Mouse (Mus musculus) CH12.LX (cell line): ENCODE measurements around the gene Ensa. TPM values are rescaled to one million over a fixed set of nuclear protein-coding genes. Genes with fewer than 3 reads are reported as not detected.
A peak's percentile ranks its signal among the peaks of the same experiment; 100 is the strongest.

Source experiments
- DNase-seq: peaks from one replicate; pipeline ENCODE4 v3.0.0-alpha.2; 2013; ENCODE audit errors: extremely low read depth
- H3K27ac ChIP-seq: 2 replicates; pipeline ENCODE4 v1.5.1; 2012; ENCODE audit warnings: low read depth, mild to moderate bottlenecking, control low read depth, moderate library complexity; ENCODE audit not compliant: insufficient read depth
- H3K27me3 ChIP-seq: replicated peaks from 2 replicates; pipeline ENCODE3; 2012; ENCODE audit warnings: inconsistent platforms
- H3K36me3 ChIP-seq, 2 experiments: replicated peaks in 1 of 2; 2 replicates each; pipeline versions ENCODE3 to v1.6.1; 2012; ENCODE audit warnings: inconsistent platforms in 1 of 2, low read length in 1 of 2, mild to moderate bottlenecking in 1 of 2, mixed read lengths in 1 of 2, moderate library complexity in 1 of 2; ENCODE audit not compliant: control insufficient read depth in 1 of 2, insufficient read depth in 1 of 2
- H3K4me1 ChIP-seq, 2 experiments: 2 replicates each; pipeline ENCODE4 v1.6.1; 2012; ENCODE audit warnings: inconsistent platforms in 1 of 2, moderate library complexity in 1 of 2; ENCODE audit not compliant: insufficient read depth in 2 of 2, control insufficient read depth in 1 of 2
- H3K4me2 ChIP-seq: 2 replicates; pipeline ENCODE4 v1.6.1; 2012; ENCODE audit warnings: low read depth, mild to moderate bottlenecking, control low read depth; ENCODE audit not compliant: poor library complexity, insufficient read depth, severe bottlenecking
- H3K4me3 ChIP-seq, 3 experiments: fragments of 150-350 bp in 1 of 3; sonication (generic) in 1 of 3; replicated peaks in 1 of 3; 2 replicates each; pipeline versions ENCODE3 to v1.5.1; 2011 to 2012; ENCODE audit warnings: low read depth in 2 of 3, low read length in 2 of 3, mild to moderate bottlenecking in 2 of 3, moderate library complexity in 2 of 3, control low read depth in 1 of 3, improper control_type of control experiment in 1 of 3, inconsistent platforms in 1 of 3, mixed read lengths in 1 of 3; ENCODE audit not compliant: poor library complexity in 1 of 3
- H3K79me2 ChIP-seq: replicated peaks from 2 replicates; pipeline ENCODE4 v1.6.1; 2012; ENCODE audit warnings: mild to moderate bottlenecking, moderate library complexity; ENCODE audit not compliant: control insufficient read depth, poor library complexity, insufficient read depth, severe bottlenecking; ENCODE audit errors: extremely low read depth
- H3K9ac ChIP-seq: 2 replicates; pipeline ENCODE4 v1.6.1; 2012; ENCODE audit warnings: low read depth, mild to moderate bottlenecking, control low read depth, moderate library complexity; ENCODE audit not compliant: insufficient read depth
- H3K9me3 ChIP-seq: replicated peaks from 2 replicates; pipeline ENCODE3; 2012; ENCODE audit warnings: low read length, inconsistent platforms, mixed read lengths
- BHLHE40 ChIP-seq: IDR thresholded peaks from 2 replicates; pipeline ENCODE4 v1.6.1; 2011; ENCODE audit warnings: mild to moderate bottlenecking, low read depth, low read length, improper control_type of control experiment
- CHD1 ChIP-seq: IDR thresholded peaks from 2 replicates; pipeline ENCODE4 v1.6.1; 2012; ENCODE audit warnings: low read depth, low read length, improper control_type of control experiment, inconsistent platforms
- CHD2 ChIP-seq: IDR thresholded peaks from 2 replicates; pipeline ENCODE4 v1.6.1; 2011; ENCODE audit warnings: low read length, improper control_type of control experiment
- CTCF ChIP-seq, 2 experiments: IDR thresholded peaks in 1 of 2; conservative IDR thresholded peaks in 1 of 2; 2 replicates each; pipeline ENCODE4 v1.5.1; 2011 to 2012; ENCODE audit warnings: low read depth in 2 of 2, low read length in 2 of 2, improper control_type of control experiment in 1 of 2, inconsistent platforms in 1 of 2, mild to moderate bottlenecking in 1 of 2, moderate library complexity in 1 of 2
- E2F4 ChIP-seq: IDR thresholded peaks from 2 replicates; pipeline ENCODE4 v1.6.1; 2011; ENCODE audit warnings: low read depth, low read length, improper control_type of control experiment; ENCODE audit not compliant: insufficient replicate concordance
- ELF1 ChIP-seq: IDR thresholded peaks from 2 replicates; pipeline ENCODE4 v1.6.1; 2014; ENCODE audit warnings: low read depth, mild to moderate bottlenecking, inconsistent platforms, low read length, improper control_type of control experiment
- EP300 ChIP-seq: IDR thresholded peaks from 2 replicates; pipeline ENCODE4 v1.6.1; 2011; ENCODE audit warnings: low read length, improper control_type of control experiment
- ETS1 ChIP-seq: conservative IDR thresholded peaks from 2 replicates; pipeline ENCODE4 v1.6.1; 2012; ENCODE audit warnings: low read depth, mild to moderate bottlenecking, inconsistent platforms, low read length, improper control_type of control experiment, moderate library complexity
- GABPA ChIP-seq: IDR thresholded peaks from 2 replicates; pipeline ENCODE4 v1.6.1; 2012; ENCODE audit warnings: low read depth, low read length, improper control_type of control experiment, inconsistent platforms; ENCODE audit not compliant: insufficient replicate concordance
- HCFC1 ChIP-seq: IDR thresholded peaks from 2 replicates; pipeline ENCODE4 v1.6.1; 2012; ENCODE audit warnings: low read depth, mild to moderate bottlenecking, inconsistent platforms, low read length, improper control_type of control experiment
- IRF4 ChIP-seq: IDR thresholded peaks from 2 replicates; pipeline ENCODE4 v1.6.1; 2014; ENCODE audit warnings: low read depth, mild to moderate bottlenecking, inconsistent platforms, low read length, improper control_type of control experiment
- JUN ChIP-seq: IDR thresholded peaks from 2 replicates; pipeline ENCODE4 v1.6.1; 2011; ENCODE audit warnings: low read depth, mild to moderate bottlenecking, low read length, improper control_type of control experiment, moderate library complexity; ENCODE audit not compliant: insufficient read depth
- JUND ChIP-seq: conservative IDR thresholded peaks from 2 replicates; pipeline ENCODE4 v1.6.1; 2011; ENCODE audit warnings: low read depth, low read length, improper control_type of control experiment
- KAT2A ChIP-seq: IDR thresholded peaks from 2 replicates; pipeline ENCODE4 v1.6.1; 2012; ENCODE audit warnings: low read length, improper control_type of control experiment, inconsistent platforms; ENCODE audit not compliant: insufficient replicate concordance
- MAFK ChIP-seq: IDR thresholded peaks from 2 replicates; pipeline ENCODE4 v1.6.1; 2011; ENCODE audit warnings: low read length, improper control_type of control experiment; ENCODE audit not compliant: insufficient replicate concordance
- MAX ChIP-seq: IDR thresholded peaks from 2 replicates; pipeline ENCODE4 v1.6.1; 2011; ENCODE audit warnings: low read length, improper control_type of control experiment
- MAZ ChIP-seq: IDR thresholded peaks from 2 replicates; pipeline ENCODE4 v1.6.1; 2012; ENCODE audit warnings: low read depth, mild to moderate bottlenecking, inconsistent platforms, low read length, improper control_type of control experiment, moderate library complexity
- MEF2A ChIP-seq: IDR thresholded peaks from 2 replicates; pipeline ENCODE4 v1.6.1; 2014; ENCODE audit warnings: low read depth, mild to moderate bottlenecking, inconsistent platforms, low read length, improper control_type of control experiment, borderline replicate concordance
- MXI1 ChIP-seq: IDR thresholded peaks from 2 replicates; pipeline ENCODE4 v1.6.1; 2011; ENCODE audit warnings: mild to moderate bottlenecking, low read depth, low read length, improper control_type of control experiment
- MYC ChIP-seq: IDR thresholded peaks from 2 replicates; pipeline ENCODE4 v1.6.1; 2011; ENCODE audit warnings: low read depth, mild to moderate bottlenecking, improper control_type of control experiment, low read length
- NELFE ChIP-seq: IDR thresholded peaks from 2 replicates; pipeline ENCODE4 v1.6.1; 2011; ENCODE audit warnings: low read depth, low read length, improper control_type of control experiment
- NRF1 ChIP-seq: IDR thresholded peaks from 2 replicates; pipeline ENCODE4 v1.6.1; 2014; ENCODE audit warnings: low read depth, mild to moderate bottlenecking, inconsistent platforms, low read length, improper control_type of control experiment, moderate library complexity
- PAX5 ChIP-seq: IDR thresholded peaks from 2 replicates; pipeline ENCODE4 v1.6.1; 2012; ENCODE audit warnings: low read length, inconsistent platforms, mixed read lengths
- POLR2A ChIP-seq: IDR thresholded peaks from 2 replicates; pipeline ENCODE4 v1.6.1; 2011; ENCODE audit warnings: low read depth, mild to moderate bottlenecking, improper control_type of control experiment, low read length
- POLR2AphosphoS2 ChIP-seq: IDR thresholded peaks from 2 replicates; pipeline ENCODE4 v1.6.1; 2011; ENCODE audit warnings: low read depth, low read length, improper control_type of control experiment
- RAD21 ChIP-seq: IDR thresholded peaks from 2 replicates; pipeline ENCODE4 v1.6.1; 2011; ENCODE audit warnings: low read depth, mild to moderate bottlenecking, low read length, improper control_type of control experiment, moderate library complexity
- RCOR1 ChIP-seq: conservative IDR thresholded peaks from 2 replicates; pipeline ENCODE4 v1.6.1; 2012; ENCODE audit warnings: low read depth, mild to moderate bottlenecking, inconsistent platforms, low read length, improper control_type of control experiment
- SIN3A ChIP-seq: IDR thresholded peaks from 2 replicates; pipeline ENCODE4 v1.6.1; 2012; ENCODE audit warnings: low read length, improper control_type of control experiment, inconsistent platforms
- SMC3 ChIP-seq: IDR thresholded peaks from 2 replicates; pipeline ENCODE4 v1.6.1; 2011; ENCODE audit warnings: low read depth, low read length, improper control_type of control experiment
- TBP ChIP-seq: conservative IDR thresholded peaks from 2 replicates; pipeline ENCODE4 v1.6.1; 2011; ENCODE audit warnings: low read depth, low read length, improper control_type of control experiment
- TCF12 ChIP-seq: IDR thresholded peaks from 2 replicates; pipeline ENCODE4 v1.6.1; 2014; ENCODE audit warnings: low read depth, mild to moderate bottlenecking, inconsistent platforms, low read length, improper control_type of control experiment
- UBTF ChIP-seq: IDR thresholded peaks from 2 replicates; pipeline ENCODE4 v1.6.1; 2012; ENCODE audit warnings: low read depth, mild to moderate bottlenecking, inconsistent platforms, low read length, improper control_type of control experiment, moderate library complexity
- USF1 ChIP-seq: IDR thresholded peaks from 2 replicates; pipeline ENCODE4 v1.6.1; 2014; ENCODE audit warnings: low read depth, mild to moderate bottlenecking, inconsistent platforms, low read length, improper control_type of control experiment
- USF2 ChIP-seq: conservative IDR thresholded peaks from 2 replicates; pipeline ENCODE4 v1.6.1; 2011; ENCODE audit warnings: low read depth, low read length, improper control_type of control experiment
- ZC3H11A ChIP-seq: IDR thresholded peaks from 2 replicates; pipeline ENCODE4 v1.6.1; 2012; ENCODE audit warnings: low read depth, mild to moderate bottlenecking, inconsistent platforms, low read length, improper control_type of control experiment
- ZKSCAN1 ChIP-seq: IDR thresholded peaks from 2 replicates; pipeline ENCODE4 v1.6.1; 2012; ENCODE audit warnings: low read depth, inconsistent platforms, low read length, improper control_type of control experiment, borderline replicate concordance
- ZMIZ1 ChIP-seq: IDR thresholded peaks from 2 replicates; pipeline ENCODE4 v1.6.1; 2012; ENCODE audit warnings: low read depth, mild to moderate bottlenecking, inconsistent platforms, low read length, improper control_type of control experiment
- ZNF384 ChIP-seq: IDR thresholded peaks from 2 replicates; pipeline ENCODE4 v1.6.1; 2012; ENCODE audit warnings: low read depth, low read length, improper control_type of control experiment, inconsistent platforms
- dilution Hi-C: fragments of 300-500 bp; cut with MboI; formaldehyde crosslinking; loops from 2 replicates; pipeline ENCODE4 v1.14.3; 2020; ENCODE audit warnings: low sequenced_read_pairs; ENCODE audit not compliant: extremely low pct_unique_long_range_greater_than_20kb, extremely low pct_ligation_motif_present
- in situ Hi-C: fragments of 300-500 bp; cut with MboI; formaldehyde crosslinking; loops from 3 replicates; pipeline ENCODE4 v1.14.3; 2019; ENCODE audit warnings: low sequenced_read_pairs, low pct_ligation_motif_present, low pct_unique_long_range_greater_than_20kb, mixed read lengths
- polyA plus RNA-seq: library from polyadenylated mRNA; unstranded; fragments of >175 nt; gene quantifications from 2 replicates; pipeline ENCODE4 v1.2.1, GENCODE M21; 2012; ENCODE audit warnings: low read depth; ENCODE audit not compliant: insufficient read length
- total RNA-seq, 2 experiments: library from RNA; depleted of rRNA; stranded (reverse); fragments of 300-350 nt in 1 of 2; fragments of >200 nt in 1 of 2; gene quantifications; 2 replicates each; pipeline ENCODE4 v1.2.3; 2012 to 2014

Ensa gene
- total and polyA plus RNA-seq, 3 experiments, result 51.5 to 58.4 (median 57.8) TPM

DNA sequence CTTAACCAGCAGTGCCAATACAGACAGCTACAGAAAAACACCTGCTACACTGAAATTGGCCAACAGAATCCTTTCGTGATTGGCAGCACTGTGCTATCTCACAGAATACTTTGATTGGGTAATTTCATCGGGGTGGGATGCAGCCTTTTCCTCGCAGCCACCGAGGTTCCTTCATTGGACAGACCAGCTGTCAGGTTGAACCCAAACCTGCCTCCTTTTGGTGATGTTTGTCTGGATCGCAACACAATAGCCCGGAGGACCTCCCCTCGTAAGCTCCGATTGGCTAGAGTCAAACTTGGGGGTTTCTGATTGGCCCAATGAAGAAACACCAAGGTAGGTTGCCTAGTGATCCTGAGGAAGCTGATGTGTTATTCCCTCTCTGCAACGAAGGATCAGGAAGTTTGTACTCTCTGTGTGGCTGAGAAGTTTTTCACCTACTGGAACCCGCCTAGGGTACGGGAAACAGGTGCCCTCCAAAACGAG lies 36.1 kb upstream of the Ensa start, which contains the start of gene Golph3l:
Golph3l (plus strand) TSS at position 331 of the 483 bp plus-strand sequence.
- TF ChIP-seq RAD21 (no peak), BHLHE40 (no peak), POLR2AphosphoS2 (peak; percentile 56; the same call in 1 of the 2 replicates), PAX5 (no peak), MAFK (no peak), HCFC1 (peak; percentile 76), IRF4 (no peak), MXI1 (peak; percentile 58; the same call in 1 of the 2 replicates), GABPA (no peak), CTCF (conservative IDR thresholded peaks at IDR 0.05 in 1 of 2, IDR thresholded peaks at IDR 0.05 in 1 of 2; ENCODE audit: low read depth in 2 of 2, low read length in 2 of 2) (no peak), TBP (peak; percentile 83; the same call in 1 of the 2 replicates), JUND (no peak), SMC3 (no peak), CHD1 (no peak), JUN (no peak), SIN3A (peak; percentile 73; the same call in 1 of the 2 replicates), ZNF384 (no peak), UBTF (no peak), USF2 (no peak), ZKSCAN1 (no peak), EP300 (no peak), RCOR1 (no peak), USF1 (no peak), TCF12 (peak; percentile 47; the same call in 1 of the 2 replicates), NRF1 (peak; percentile 33; the same call in 1 of the 2 replicates), ELF1 (peak; percentile 73), ZC3H11A (no peak), ZMIZ1 (peak; percentile 61; the same call in 1 of the 2 replicates), MEF2A (peak; percentile 10; the same call in 1 of the 2 replicates), ETS1 (no peak), POLR2A (peak; percentile 63), NELFE (peak; percentile 51; the same call in 1 of the 2 replicates), CHD2 (peak; percentile 94), E2F4 (no peak), KAT2A (no peak), MAZ (no peak), MAX (peak; percentile 69; the same call in 1 of the 2 replicates), MYC (no peak; the same call in 1 of the 2 replicates)
- H3K4me2 ChIP-seq, result peak within 1 kb of the TSS; percentile 86
- peak within 1 kb of the TSS; percentile 82 for H3K9ac ChIP-seq
- H3K27ac ChIP-seq, result peak within 1 kb of the TSS; percentile 73
- peaks cover 14% of the 10 kb centered on the region for H3K79me2 ChIP-seq
- H3K9me3 ChIP-seq, result no peaks in the 10 kb centered on the region
- peak; percentile 98 for DNase-seq
- no peaks in the 10 kb centered on the region for H3K27me3 ChIP-seq
- peaks cover 7 to 21% of the 10 kb centered on the region in 2 experiments for H3K36me3 ChIP-seq
- H3K4me1 ChIP-seq, result peaks cover 0 to 9% of the 10 kb centered on the region in 2 experiments; a peak in 2 of 4 replicates
- in situ Hi-C loops, result no loop called here
- dilution Hi-C loops, result no loop called here
- peak within 1 kb of the TSS; percentile 75 to 100 (median 84) for H3K4me3 ChIP-seq
